Mouse (Mus musculus) ES-E14 (cell line): Measurements from ENCODE around the gene Olfr402. TPM values are rescaled to one million over a fixed set of nuclear protein-coding genes. Genes with fewer than 3 reads are reported as not detected.
"Not testable (repeated sequence)": the region's sequence is repeated elsewhere in the genome, so short reads cannot be mapped to it uniquely, and the experiment has no call there.

Experiments
- DNase-seq: peaks from one replicate; pipeline ENCODE4 v3.0.0-alpha.2; 2013; ENCODE audit warnings: low read depth, low spot score
- H3K27ac ChIP-seq: 2 replicates; pipeline ENCODE4 v1.5.1; 2012; ENCODE audit warnings: low read depth, mild to moderate bottlenecking, low read length, moderate library complexity, mixed read lengths; ENCODE audit not compliant: poor library complexity, insufficient read depth, severe bottlenecking
- H3K36me3 ChIP-seq: 2 replicates; pipeline ENCODE4 v1.6.1; 2012; ENCODE audit warnings: mild to moderate bottlenecking, low read length, moderate library complexity, mixed read lengths; ENCODE audit not compliant: control insufficient read depth, poor library complexity, insufficient read depth, severe bottlenecking
- H3K4me1 ChIP-seq, 2 experiments: fragments of 150-350 bp in 1 of 2; sonication (generic) in 1 of 2; 2 replicates each; pipeline ENCODE4 v1.6.1; 2012; ENCODE audit warnings: low read length in 2 of 2, mild to moderate bottlenecking in 1 of 2, mixed read lengths in 1 of 2; ENCODE audit not compliant: control insufficient read depth in 2 of 2, insufficient read depth in 2 of 2, poor library complexity in 1 of 2
- H3K4me3 ChIP-seq, 2 experiments: fragments of 150-350 bp in 1 of 2; sonication (generic) in 1 of 2; 2 replicates each; pipeline ENCODE4 v1.5.1; 2012; ENCODE audit warnings: low read length in 2 of 2, low read depth in 1 of 2, mild to moderate bottlenecking in 1 of 2, mixed read lengths in 1 of 2; ENCODE audit not compliant: insufficient read depth in 1 of 2, poor library complexity in 1 of 2, severe bottlenecking in 1 of 2
- H3K9ac ChIP-seq: 2 replicates; pipeline ENCODE4 v1.6.1; 2012; ENCODE audit warnings: low read depth, mild to moderate bottlenecking, low read length, mixed read lengths; ENCODE audit not compliant: poor library complexity, insufficient read depth, severe bottlenecking
- H3K9me3 ChIP-seq: fragments of 150-350 bp; sonication (generic); 2 replicates; pipeline ENCODE4 v1.6.1; 2012; ENCODE audit warnings: low read depth, mild to moderate bottlenecking, low read length; ENCODE audit not compliant: control insufficient read depth, insufficient read depth
- CHD2 ChIP-seq: IDR thresholded peaks from 2 replicates; pipeline ENCODE4 v1.6.1; 2014; ENCODE audit warnings: mild to moderate bottlenecking, low read depth, low read length, inconsistent platforms
- HCFC1 ChIP-seq: IDR thresholded peaks from 2 replicates; pipeline ENCODE4 v1.6.1; 2012; ENCODE audit warnings: low read length, inconsistent platforms, borderline replicate concordance; ENCODE audit not compliant: insufficient read depth
- MAFK ChIP-seq: IDR thresholded peaks from 2 replicates; pipeline ENCODE4 v1.6.1; 2014; ENCODE audit warnings: mild to moderate bottlenecking, low read depth, low read length, inconsistent platforms; ENCODE audit not compliant: insufficient read depth
- ZC3H11A ChIP-seq: IDR thresholded peaks from 2 replicates; pipeline ENCODE4 v1.6.1; 2012; ENCODE audit warnings: low read depth, mild to moderate bottlenecking, inconsistent platforms, low read length, borderline replicate concordance
- ZNF384 ChIP-seq: IDR thresholded peaks from 2 replicates; pipeline ENCODE4 v1.6.1; 2012; ENCODE audit warnings: low read depth, low read length, inconsistent platforms
- in situ Hi-C, 2 experiments: fragments of 600-800 bp; cut with MboI; formaldehyde crosslinking; loops; one replicate each; pipeline ENCODE4 v1.15.1; 2025; ENCODE audit warnings: low sequenced_read_pairs in 2 of 2, inconsistent platforms in 1 of 2; ENCODE audit not compliant: unreplicated experiment in 2 of 2
- total RNA-seq: library from RNA; depleted of rRNA; stranded (reverse); fragments of 300-350 nt; gene quantifications from 2 replicates; pipeline ENCODE4 v1.2.3, GENCODE M21; 2012; rRNA removed

Gene Olfr402
- not detected in 2 replicates for total RNA-seq

- TF ChIP-seq ZC3H11A (no peak), CHD2 (no peak), MAFK (no peak), ZNF384 (no peak), HCFC1 (no peak)
- in situ Hi-C loops: no loop called here
- no peak within 1 kb of the TSS for H3K27ac ChIP-seq
- H3K9me3 ChIP-seq: no peaks in the 10 kb centered on the region; the same call in 1 of the 2 replicates
- no peak for DNase-seq
- H3K36me3 ChIP-seq: no peaks in the 10 kb centered on the region
- no peaks in the 10 kb centered on the region for H3K4me1 ChIP-seq
- H3K4me3 ChIP-seq: no peak within 1 kb of the TSS
- H3K9ac ChIP-seq: no peak within 1 kb of the TSS
These were observed at the start of gene Olfr402 for GRCm38 (mm10) chr11:74153229-74153628. TSS of gene Olfr402 (plus strand) at chr11:74153529.

GRCm38 (mm10) chr11:74105066-74105465, 48.3 kb upstream of the Olfr402 start:
- TF ChIP-seq CHD2: no peak
- TF ChIP-seq HCFC1: no peak
- TF ChIP-seq ZC3H11A: no peak
- no peak for TF ChIP-seq MAFK
- TF ChIP-seq ZNF384: no peak
- Histone ChIP-seq H3K4me1 (peaks cover 0 to 2% of the 10 kb centered on the region in 2 experiments; a peak in 1 of 4 replicates), H3K9me3 (no peaks in the 10 kb centered on the region), H3K27ac (no peak overlapping the region), H3K9ac (no peak overlapping the region), H3K4me3 (no peak overlapping the region), H3K36me3 (no peaks in the 10 kb centered on the region)
- in situ Hi-C loops: no loop called here
- DNase-seq: peak; percentile 30

GRCm38 (mm10) chr11:74113412-74113811, 39.9 kb upstream of the Olfr402 start, which contains the start of gene Olfr401:
TSS of gene Olfr401 (plus strand) at chr11:74113712.
- Histone ChIP-seq H3K27ac (no peak within 1 kb of the TSS), H3K9ac (no peak within 1 kb of the TSS), H3K36me3 (no peaks in the 10 kb centered on the region), H3K9me3 (peaks cover 3% of the 10 kb centered on the region; the same call in 1 of the 2 replicates), H3K4me1 (no peaks in the 10 kb centered on the region), H3K4me3 (no peak within 1 kb of the TSS)
- DNase-seq: no peak
- TF ChIP-seq ZC3H11A (no peak), HCFC1 (no peak), ZNF384 (no peak), MAFK (no peak), CHD2 (no peak)
- in situ Hi-C loops: no loop called here

DNA sequence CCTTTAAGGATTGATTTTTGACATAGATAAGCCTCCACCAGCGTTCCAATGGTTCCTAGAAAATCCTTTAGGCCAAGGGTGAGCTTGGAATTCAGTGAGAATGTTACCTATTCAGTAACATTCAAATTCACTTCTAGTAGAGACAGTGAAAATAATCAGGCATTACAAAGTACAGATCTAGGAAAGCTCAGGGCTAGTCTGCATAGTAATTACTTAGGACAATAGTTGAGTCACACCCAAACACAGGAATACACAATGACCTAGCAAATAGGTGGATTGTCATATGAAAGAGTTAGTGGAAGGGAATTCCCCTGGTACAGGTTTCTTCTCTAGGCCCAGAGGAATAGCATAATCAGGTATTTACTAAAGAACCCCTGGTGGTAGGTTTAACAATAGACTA, 13.3 kb upstream of the Olfr402 start:
- H3K9ac ChIP-seq, H3K36me3 ChIP-seq, H3K27ac ChIP-seq, DNase-seq, H3K4me1 ChIP-seq, in situ Hi-C loops, H3K4me3 ChIP-seq, H3K9me3 ChIP-seq: not testable (repeated sequence)

DNA sequence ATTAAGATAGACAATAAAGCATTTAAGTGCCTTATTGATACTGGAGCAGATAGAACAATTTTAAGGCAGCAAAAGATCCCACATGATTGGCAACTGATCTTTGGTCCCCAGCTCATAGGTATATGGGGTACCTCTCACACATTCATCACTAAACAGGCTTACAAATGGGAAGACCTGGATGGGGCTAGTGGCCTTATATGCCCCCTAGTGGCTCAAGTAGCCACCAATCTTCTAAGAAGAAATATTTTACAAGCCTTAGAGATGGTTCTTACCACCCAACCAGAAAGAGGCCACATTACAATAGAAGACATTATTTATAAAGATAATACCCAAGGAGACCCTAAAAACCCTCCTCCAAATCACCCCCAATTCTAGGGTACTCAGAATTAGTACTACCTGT, 7.5 kb upstream of the Olfr402 start:
- H3K9me3 ChIP-seq: peaks cover 1% of the 10 kb centered on the region
- TF ChIP-seq MAFK (no peak), ZNF384 (no peak), HCFC1 (no peak), CHD2 (no peak), ZC3H11A (no peak)
- no peak for DNase-seq
- no peaks in the 10 kb centered on the region for H3K4me1 ChIP-seq
- in situ Hi-C loops: no loop called here
- no peak overlapping the region for H3K4me3 ChIP-seq
- no peak overlapping the region for H3K27ac ChIP-seq
- H3K36me3 ChIP-seq: no peaks in the 10 kb centered on the region
- H3K9ac ChIP-seq: no peak overlapping the region
